Comparison of ENCODE assay signal across 19 mouse cellular contexts in the genomic region with DNA sequence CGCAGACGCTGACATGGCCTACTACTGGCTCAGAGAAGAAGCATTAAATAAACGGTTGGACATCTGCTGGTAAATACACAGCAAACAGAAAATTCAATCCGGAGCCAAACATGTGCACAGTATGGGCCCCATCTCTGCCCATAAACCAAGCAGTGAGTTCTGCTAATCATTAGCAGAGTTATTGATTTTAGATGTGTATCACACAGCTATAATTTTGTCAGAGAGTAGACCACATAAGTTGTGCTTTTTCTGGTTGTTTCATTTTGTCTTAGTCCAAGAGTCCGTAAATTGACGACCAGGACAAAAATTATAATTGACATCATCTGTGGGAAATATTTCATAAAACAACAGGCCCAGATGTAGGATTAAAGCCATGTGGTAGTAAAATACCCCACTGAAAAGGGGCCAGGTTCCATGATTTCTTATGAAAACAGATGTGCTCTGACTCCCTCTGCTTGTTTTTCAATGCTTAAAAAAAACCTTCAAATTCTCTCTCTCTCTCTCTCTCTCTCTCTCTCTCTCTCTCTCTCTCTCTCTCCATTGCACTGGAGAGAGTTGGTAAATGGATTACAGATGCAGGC.
DNase-seq lines count a peak whose midpoint lies in the region; ATAC-seq lines count a peak whose summit lies in the region.
"Had no signal": no experiment of that assay in that cellular context is flagged by ENCODE, and none has a peak within 500 bp of the region (broad histone marks: within the 10 kb centered on the region; RNA-seq: fewer than 3 reads in every experiment).

No protein-coding gene starts in this region.

- DNase-seq in neural tube, embryonic 10.5 days (ENCODE audit: extremely low spot score, low spot score): peak; percentile 15
- DNase-seq in embryonic facial prominence, embryonic 14.5 days (ENCODE audit: low spot score): peak; percentile 89
- DNase-seq in limb, embryonic 11.5 days (ENCODE audit: low spot score): peak; percentile 47
- DNase-seq in urinary bladder, postnatal 4 days (ENCODE audit: low spot score in 2 of 2): no peak
- no peak for DNase-seq in heart, embryonic 10.5 days (ENCODE audit: low spot score)
- DNase-seq in testis, postnatal 14 days (ENCODE audit: low spot score): no peak
- DNase-seq: adrenal gland, postnatal 25 days; cerebellum, adult 8-10 months; heart, postnatal 14 days; lung, adult 18-20 months; lung, postnatal 4 days; right cerebral cortex, postnatal 4 days; thymus, adult 18-20 months had no signal

- H3K9me3 ChIP-seq in neural tube, embryonic 15.5 days (replicated peaks): no peaks in the 10 kb centered on the region
- H3K9me3 ChIP-seq in embryonic facial prominence, embryonic 14.5 days (ENCODE audit: control insufficient read depth, low read length): no peaks in the 10 kb centered on the region
- no peaks in the 10 kb centered on the region for H3K9me3 ChIP-seq in limb, embryonic 11.5 days (ENCODE audit: control insufficient read depth, low read length)
- H3K9me3 ChIP-seq in heart, embryonic 10.5 days: no peaks in the 10 kb centered on the region
- H3K9me3 ChIP-seq: kidney, embryonic 15.5 days; neural tube, embryonic 13.5 days had no signal

- no peak overlapping the region for H3K4me2 ChIP-seq in neural tube, embryonic 15.5 days
- H3K4me2 ChIP-seq in embryonic facial prominence, embryonic 14.5 days (ENCODE audit: low read depth, low read length): peak overlapping the region; percentile 10; the same call in 1 of the 2 replicates
- no peak overlapping the region for H3K4me2 ChIP-seq in limb, embryonic 11.5 days (ENCODE audit: low read depth, severe bottlenecking)
- H3K4me2 ChIP-seq: heart, embryonic 11.5 days; hindbrain, embryonic 14.5 days; kidney, embryonic 15.5 days; midbrain, embryonic 11.5 days; neural tube, embryonic 13.5 days had no signal

- H3K27ac ChIP-seq in neural tube, embryonic 15.5 days (replicated peaks): no peak overlapping the region
- H3K27ac ChIP-seq in embryonic facial prominence, embryonic 14.5 days (replicated peaks; ENCODE audit: low read depth, low read length): peak overlapping the region; percentile 44; the same call in 1 of the 2 replicates
- H3K27ac ChIP-seq in limb, embryonic 11.5 days (replicated peaks; ENCODE audit: low read depth, low read length): no peak overlapping the region; the same call in 1 of the 2 replicates
- H3K27ac ChIP-seq in heart, embryonic 10.5 days: no peak overlapping the region
- H3K27ac ChIP-seq: hindbrain, embryonic 14.5 days; kidney, embryonic 15.5 days; neural tube, embryonic 13.5 days had no signal

- H3K4me1 ChIP-seq in neural tube, embryonic 15.5 days: no peaks in the 10 kb centered on the region
- H3K4me1 ChIP-seq in embryonic facial prominence, embryonic 14.5 days (ENCODE audit: control insufficient read depth, insufficient read depth, low read length): peaks cover 19% of the 10 kb centered on the region
- H3K4me1 ChIP-seq in limb, embryonic 11.5 days (ENCODE audit: control insufficient read depth, insufficient read depth, low read length): no peaks in the 10 kb centered on the region
- H3K4me1 ChIP-seq in heart, embryonic 10.5 days: no peaks in the 10 kb centered on the region
- H3K4me1 ChIP-seq: kidney, embryonic 15.5 days; neural tube, embryonic 13.5 days had no signal

- no peaks in the 10 kb centered on the region for H3K27me3 ChIP-seq in neural tube, embryonic 15.5 days (replicated peaks)
- H3K27me3 ChIP-seq in embryonic facial prominence, embryonic 14.5 days (replicated peaks; ENCODE audit: control insufficient read depth, insufficient read depth, low read length): no peaks in the 10 kb centered on the region
- H3K27me3 ChIP-seq in limb, embryonic 11.5 days (ENCODE audit: control insufficient read depth, insufficient read depth, low read length): no peaks in the 10 kb centered on the region
- no peaks in the 10 kb centered on the region for H3K27me3 ChIP-seq in heart, embryonic 10.5 days (ENCODE audit: insufficient read depth, poor library complexity, severe bottlenecking)
- H3K27me3 ChIP-seq: kidney, embryonic 15.5 days; neural tube, embryonic 13.5 days had no signal

- H3K9ac ChIP-seq in neural tube, embryonic 15.5 days (replicated peaks): no peak overlapping the region
- no peak overlapping the region for H3K9ac ChIP-seq in embryonic facial prominence, embryonic 14.5 days (ENCODE audit: low read depth, low read length)
- H3K9ac ChIP-seq in limb, embryonic 11.5 days (ENCODE audit: low read length): no peak overlapping the region
- H3K9ac ChIP-seq: hindbrain, embryonic 14.5 days; kidney, embryonic 15.5 days; neural tube, embryonic 13.5 days had no signal

- 77% methylated on average over 6 of the region's 6 CpGs for WGBS in neural tube, embryonic 15.5 days
- WGBS in embryonic facial prominence, embryonic 14.5 days: 31% methylated on average over 6 of the region's 6 CpGs
- WGBS in limb, embryonic 11.5 days: 26% methylated on average over 6 of the region's 6 CpGs
- 86% methylated on average over 6 of the region's 6 CpGs for WGBS in heart, embryonic 10.5 days

- no peak for ATAC-seq in neural tube, embryonic 15.5 days (ENCODE audit: low FRiP score)
- ATAC-seq in embryonic facial prominence, embryonic 14.5 days (ENCODE audit: low read depth): peak; percentile 91
- ATAC-seq in limb, embryonic 11.5 days (ENCODE audit: insufficient number of reproducible peaks, low FRiP score, low TSS enrichment, low read depth): peak; percentile 88

- H3K36me3 ChIP-seq in neural tube, embryonic 15.5 days: no peaks in the 10 kb centered on the region
- H3K36me3 ChIP-seq in embryonic facial prominence, embryonic 14.5 days (ENCODE audit: control insufficient read depth, insufficient read depth, low read length): no peaks in the 10 kb centered on the region
- H3K36me3 ChIP-seq in limb, embryonic 11.5 days (ENCODE audit: control insufficient read depth, insufficient read depth, low read length): no peaks in the 10 kb centered on the region
- no peaks in the 10 kb centered on the region for H3K36me3 ChIP-seq in heart, embryonic 10.5 days
- H3K36me3 ChIP-seq: kidney, embryonic 15.5 days; neural tube, embryonic 13.5 days had no signal

- H3K4me3 ChIP-seq in neural tube, embryonic 15.5 days (replicated peaks): no peak overlapping the region
- no peak overlapping the region for H3K4me3 ChIP-seq in embryonic facial prominence, embryonic 14.5 days (ENCODE audit: low read depth, low read length)
- H3K4me3 ChIP-seq in limb, embryonic 11.5 days (ENCODE audit: low read depth, low read length): no peak overlapping the region
- no peak overlapping the region for H3K4me3 ChIP-seq in heart, embryonic 10.5 days
- H3K4me3 ChIP-seq: kidney, embryonic 15.5 days; neural tube, embryonic 13.5 days had no signal

Comparison
In these comparisons a context has a peak if more than half of its experiments do, and no peak if none do; other contexts are left out.
1. DNase-seq: peak in neural tube, embryonic 10.5 days (single experiment), embryonic facial prominence, embryonic 14.5 days (single experiment) and limb, embryonic 11.5 days (single experiment); none in urinary bladder, postnatal 4 days (0 of 2), heart, embryonic 10.5 days (single experiment) and testis, postnatal 14 days (single experiment).